Mouse (Mus musculus): Measurements from ENCODE around the gene Exoc3l4. TPM values are rescaled to one million over a fixed set of nuclear protein-coding genes. Genes with fewer than 3 reads are reported as not detected.

Gene Exoc3l4
- polyA plus RNA-seq, 1 experiment = 23.2 TPM

DNA sequence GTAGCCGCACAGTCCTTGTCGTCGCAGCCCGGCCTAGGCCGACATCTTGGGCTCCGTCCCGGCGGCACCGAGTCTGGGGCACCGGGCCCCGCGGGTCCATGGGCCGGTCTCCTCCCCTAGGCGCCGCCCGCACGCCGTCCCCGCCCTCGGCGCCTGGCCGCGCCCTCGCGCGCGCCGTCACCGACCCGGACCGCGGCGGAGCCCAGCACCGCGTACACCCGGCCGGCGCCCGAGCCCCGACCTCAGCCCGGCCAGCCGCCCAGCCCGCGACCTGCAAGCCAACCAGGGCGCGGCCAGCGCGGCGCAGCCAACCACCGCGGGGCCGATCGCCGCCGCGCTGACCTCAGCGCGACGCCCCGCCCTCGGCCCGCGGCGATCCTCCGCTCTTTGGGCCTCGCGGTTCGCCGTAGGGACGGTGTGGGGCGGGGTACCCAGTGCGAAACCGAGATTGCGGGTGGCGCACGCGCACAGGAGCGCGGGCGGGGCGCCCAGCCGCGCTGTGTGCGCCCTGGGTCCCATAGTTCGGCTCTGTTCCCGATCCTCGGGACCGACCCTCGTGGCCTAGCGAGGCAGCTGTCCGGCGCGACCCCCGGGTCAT lies 39.3 kb upstream of the Exoc3l4 start, which contains the start of gene Cdc42bpb:
Gene Cdc42bpb, minus strand, starts transcription at position 343 of the 598 bp plus-strand sequence.
- Histone ChIP-seq H3ac (ENCODE audit: control insufficient read depth, insufficient read length) (peak within 1 kb of the TSS; percentile 84), H3K79me2 (ENCODE audit: control insufficient read depth, insufficient read depth) (peaks cover 43% of the 10 kb centered on the region), H3K36me3 (ENCODE audit: control insufficient read depth, insufficient read depth) (no peaks in the 10 kb centered on the region), H3K27me3 (ENCODE audit: control insufficient read depth, insufficient read depth, insufficient read length) (no peaks in the 10 kb centered on the region), H3K4me2 (ENCODE audit: low read depth) (peak within 1 kb of the TSS; percentile 86), H3K4me3 (peak within 1 kb of the TSS; percentile 79)
- TF ChIP-seq POLR2A (IDR thresholded peaks at IDR 0.05; ENCODE audit: insufficient read length, low read depth) (peak; percentile 83), POLR2AphosphoS2 (IDR thresholded peaks at IDR 0.05; ENCODE audit: insufficient read length, low read depth) (peak; percentile 86), SRF (IDR thresholded peaks at IDR 0.05; ENCODE audit: control insufficient read depth, insufficient read length, low read depth) (peak; percentile 8), E2F4 (IDR thresholded peaks at IDR 0.05; ENCODE audit: insufficient read depth) (no peak), CEBPB (IDR thresholded peaks at IDR 0.05; ENCODE audit: insufficient read depth, poor library complexity, severe bottlenecking) (no peak), MAX (IDR thresholded peaks at IDR 0.05; ENCODE audit: low read depth) (no peak), TCF3 (IDR thresholded peaks at IDR 0.05; ENCODE audit: insufficient read length, low read depth) (no peak)

DNA sequence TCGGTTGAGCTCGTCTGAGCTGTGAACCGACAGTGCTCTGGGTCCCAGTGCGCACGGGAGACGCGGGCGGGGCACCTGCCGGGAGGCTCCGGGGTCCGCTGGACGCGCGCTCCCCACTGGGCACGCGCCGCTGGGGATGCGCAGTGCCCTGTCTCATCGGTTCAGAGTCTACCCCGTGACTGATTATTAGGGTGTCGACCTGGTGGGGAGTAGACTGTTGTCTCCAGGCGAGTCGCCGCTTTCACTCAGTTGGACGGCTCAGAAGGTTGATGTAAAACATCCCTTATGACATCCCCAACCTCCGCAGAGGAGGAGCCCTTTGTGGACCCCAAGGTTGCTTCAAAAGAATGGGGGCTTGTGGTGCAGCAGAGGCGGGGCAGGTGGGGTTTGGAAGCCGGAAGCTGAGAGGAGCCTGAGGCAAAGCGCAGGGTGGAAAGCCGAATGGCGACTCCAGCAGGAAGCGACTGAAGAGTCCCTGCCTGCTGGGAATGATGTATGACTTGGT lies 38.8 kb upstream of the Exoc3l4 start:
- H3ac ChIP-seq (ENCODE audit: control insufficient read depth, insufficient read length) = peak overlapping the region; percentile 84
- no peak for TF ChIP-seq TCF12 (IDR thresholded peaks at IDR 0.05; ENCODE audit: insufficient read depth, poor library complexity, severe bottlenecking)
- peak; percentile 35 for TF ChIP-seq POLR2AphosphoS2 (IDR thresholded peaks at IDR 0.05; ENCODE audit: insufficient read length, low read depth)
- no peak for TF ChIP-seq POLR2A (IDR thresholded peaks at IDR 0.05; ENCODE audit: insufficient read length, low read depth)
- TF ChIP-seq SRF (IDR thresholded peaks at IDR 0.05; ENCODE audit: control insufficient read depth, insufficient read length, low read depth) = no peak
- TF ChIP-seq MYOD1 (IDR thresholded peaks at IDR 0.05; ENCODE audit: control insufficient read depth in 1 of 3, insufficient read length in 2 of 3, low read depth in 2 of 3) = no peak
- no peak for TF ChIP-seq E2F4 (IDR thresholded peaks at IDR 0.05; ENCODE audit: insufficient read depth)
- peaks cover 38% of the 10 kb centered on the region for H3K79me2 ChIP-seq (ENCODE audit: control insufficient read depth, insufficient read depth)
- no peaks in the 10 kb centered on the region for H3K36me3 ChIP-seq (ENCODE audit: control insufficient read depth, insufficient read depth)
- peak overlapping the region; percentile 82 for H3K4me2 ChIP-seq (ENCODE audit: low read depth)
- H3K4me3 ChIP-seq = peak overlapping the region; percentile 79
- no peaks in the 10 kb centered on the region for H3K27me3 ChIP-seq (ENCODE audit: control insufficient read depth, insufficient read depth, insufficient read length)

DNA sequence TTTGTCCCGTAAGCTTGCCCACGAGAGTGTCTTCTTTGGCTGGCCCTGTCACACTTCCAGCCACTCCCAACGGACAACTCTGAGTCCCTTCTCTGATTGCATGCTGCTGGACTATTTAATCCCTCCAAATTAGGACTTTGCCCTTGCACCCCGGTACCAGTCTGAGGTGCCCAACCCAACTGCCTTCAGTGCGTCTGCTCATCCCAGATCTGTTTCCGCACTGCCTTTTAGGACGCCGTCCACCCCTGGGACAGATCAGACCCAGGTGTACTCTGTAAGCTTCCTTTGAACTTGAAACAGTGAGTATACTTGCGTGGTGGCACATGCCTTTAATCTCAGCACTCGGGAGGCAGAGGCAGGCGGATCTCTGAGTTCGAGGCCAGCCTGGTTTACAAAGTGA lies 38.0 kb upstream of the Exoc3l4 start:
- H3K36me3 ChIP-seq (ENCODE audit: control insufficient read depth, insufficient read depth) = no peaks in the 10 kb centered on the region
- TF ChIP-seq E2F4 (IDR thresholded peaks at IDR 0.05; ENCODE audit: insufficient read depth) (no peak), USF1 (IDR thresholded peaks at IDR 0.05; ENCODE audit: low read depth) (no peak), REST (IDR thresholded peaks at IDR 0.05; ENCODE audit: insufficient read depth, insufficient read length) (no peak), SRF (IDR thresholded peaks at IDR 0.05; ENCODE audit: control insufficient read depth, insufficient read length, low read depth) (no peak), POLR2AphosphoS2 (IDR thresholded peaks at IDR 0.05; ENCODE audit: insufficient read length, low read depth) (no peak), MYOG (IDR thresholded peaks at IDR 0.05; ENCODE audit: control insufficient read depth in 1 of 3, insufficient read depth in 1 of 3, insufficient read length in 2 of 3, low read depth in 2 of 3) (no peak), MYOD1 (IDR thresholded peaks at IDR 0.05; ENCODE audit: control insufficient read depth in 1 of 3, insufficient read length in 2 of 3, low read depth in 2 of 3) (no peak), TCF3 (IDR thresholded peaks at IDR 0.05; ENCODE audit: insufficient read length, low read depth) (no peak)
- H3ac ChIP-seq (ENCODE audit: control insufficient read depth, insufficient read length) = no peak overlapping the region
- H3K4me3 ChIP-seq = peak overlapping the region; percentile 79
- no peaks in the 10 kb centered on the region for H3K27me3 ChIP-seq (ENCODE audit: control insufficient read depth, insufficient read depth, insufficient read length)
- H3K4me2 ChIP-seq (ENCODE audit: low read depth) = peak overlapping the region; percentile 82
- H3K79me2 ChIP-seq (ENCODE audit: control insufficient read depth, insufficient read depth) = peaks cover 30% of the 10 kb centered on the region

DNA sequence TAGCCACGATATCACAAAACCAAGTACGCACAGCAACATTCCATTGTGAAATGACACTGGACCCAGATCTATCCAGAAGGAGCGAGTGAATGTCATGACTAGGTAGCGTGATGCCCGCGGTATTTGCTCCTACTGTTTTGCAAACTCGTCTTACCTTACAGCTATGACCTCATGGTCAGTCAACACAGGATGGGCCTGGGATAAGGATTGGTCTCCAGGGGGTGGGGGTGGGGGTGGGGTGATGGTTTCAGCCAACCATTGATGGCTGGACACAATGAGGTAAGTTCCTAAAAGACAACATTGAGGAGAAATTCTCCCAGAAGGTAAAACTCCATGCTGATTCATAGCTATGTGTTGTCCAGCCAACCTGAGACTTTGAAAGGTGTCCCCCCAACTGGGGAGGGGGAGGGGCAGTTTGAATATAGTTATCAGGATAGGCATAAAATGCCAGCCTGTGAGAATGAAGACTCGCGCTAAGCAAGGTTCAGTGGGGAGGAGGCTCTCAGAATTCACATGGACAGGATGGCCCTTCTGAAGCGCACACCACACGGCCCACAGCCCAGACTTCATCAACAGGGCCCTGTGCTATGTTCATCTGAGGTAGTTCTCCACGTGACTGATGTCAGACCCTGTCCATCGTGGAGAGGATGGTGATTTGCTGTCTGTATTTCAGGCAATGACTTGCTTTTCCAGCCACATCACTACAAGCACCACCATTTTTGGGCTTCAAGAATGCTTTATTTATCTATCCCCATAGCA lies 30.8 kb upstream of the Exoc3l4 start:
- H3K4me3 ChIP-seq = no peak overlapping the region
- no peaks in the 10 kb centered on the region for H3K79me2 ChIP-seq (ENCODE audit: control insufficient read depth, insufficient read depth)
- H3ac ChIP-seq (ENCODE audit: control insufficient read depth, insufficient read length) = no peak overlapping the region
- no peaks in the 10 kb centered on the region for H3K36me3 ChIP-seq (ENCODE audit: control insufficient read depth, insufficient read depth)
- no peaks in the 10 kb centered on the region for H3K27me3 ChIP-seq (ENCODE audit: control insufficient read depth, insufficient read depth, insufficient read length)
- TF ChIP-seq TCF12 (IDR thresholded peaks at IDR 0.05; ENCODE audit: insufficient read depth, poor library complexity, severe bottlenecking) = no peak
- no peak for TF ChIP-seq E2F4 (IDR thresholded peaks at IDR 0.05; ENCODE audit: insufficient read depth)
- no peak for TF ChIP-seq MAX (IDR thresholded peaks at IDR 0.05; ENCODE audit: low read depth)
- no peak for TF ChIP-seq MYOD1 (IDR thresholded peaks at IDR 0.05; ENCODE audit: control insufficient read depth in 1 of 3, insufficient read length in 2 of 3, low read depth in 2 of 3)
- no peak for TF ChIP-seq SRF (IDR thresholded peaks at IDR 0.05; ENCODE audit: control insufficient read depth, insufficient read length, low read depth)
- no peak overlapping the region for H3K4me2 ChIP-seq (ENCODE audit: low read depth)

DNA sequence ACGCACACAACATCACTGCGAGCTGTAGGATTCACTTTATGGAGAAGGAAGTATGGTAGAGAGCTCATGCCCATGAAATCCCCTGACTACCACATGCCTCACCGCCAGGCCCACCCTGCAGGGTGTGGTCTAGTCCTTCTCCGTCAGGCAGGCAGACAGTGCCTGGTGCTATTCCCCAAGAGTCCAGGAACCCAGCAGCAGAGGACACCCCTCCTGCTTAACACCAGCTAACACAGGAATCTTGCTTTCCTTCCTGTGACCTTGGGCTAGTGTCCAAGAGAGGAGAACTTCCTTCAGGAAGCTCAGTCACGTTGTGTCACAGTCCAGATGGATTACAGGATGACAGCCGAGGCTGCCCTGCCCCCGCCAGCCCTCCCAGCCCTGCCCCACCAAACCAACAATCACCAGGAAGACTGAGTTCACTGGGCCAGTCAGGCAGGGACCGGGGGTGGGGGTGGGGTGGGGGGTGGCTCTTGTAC lies 30.1 kb upstream of the Exoc3l4 start:
- Histone ChIP-seq H3ac (ENCODE audit: control insufficient read depth, insufficient read length) (no peak overlapping the region), H3K4me3 (no peak overlapping the region), H3K36me3 (ENCODE audit: control insufficient read depth, insufficient read depth) (no peaks in the 10 kb centered on the region), H3K79me2 (ENCODE audit: control insufficient read depth, insufficient read depth) (no peaks in the 10 kb centered on the region), H3K27me3 (ENCODE audit: control insufficient read depth, insufficient read depth, insufficient read length) (no peaks in the 10 kb centered on the region), H3K4me2 (ENCODE audit: low read depth) (peak overlapping the region; percentile 23)
- TF ChIP-seq MYOD1 (IDR thresholded peaks at IDR 0.05; ENCODE audit: control insufficient read depth in 1 of 3, insufficient read length in 2 of 3, low read depth in 2 of 3) (no peak), MAX (IDR thresholded peaks at IDR 0.05; ENCODE audit: low read depth) (no peak), USF1 (IDR thresholded peaks at IDR 0.05; ENCODE audit: low read depth) (no peak), SRF (IDR thresholded peaks at IDR 0.05; ENCODE audit: control insufficient read depth, insufficient read length, low read depth) (no peak), E2F4 (IDR thresholded peaks at IDR 0.05; ENCODE audit: insufficient read depth) (no peak), CEBPB (IDR thresholded peaks at IDR 0.05; ENCODE audit: insufficient read depth, poor library complexity, severe bottlenecking) (no peak), POLR2A (IDR thresholded peaks at IDR 0.05; ENCODE audit: insufficient read length, low read depth) (no peak), REST (IDR thresholded peaks at IDR 0.05; ENCODE audit: insufficient read depth, insufficient read length) (no peak), TCF3 (IDR thresholded peaks at IDR 0.05; ENCODE audit: insufficient read length, low read depth) (no peak), POLR2AphosphoS2 (IDR thresholded peaks at IDR 0.05; ENCODE audit: insufficient read length, low read depth) (no peak), TCF12 (IDR thresholded peaks at IDR 0.05; ENCODE audit: insufficient read depth, poor library complexity, severe bottlenecking) (no peak), MYOG (IDR thresholded peaks at IDR 0.05; ENCODE audit: control insufficient read depth in 1 of 3, insufficient read depth in 1 of 3, insufficient read length in 2 of 3, low read depth in 2 of 3) (no peak)
